Mouse (Mus musculus) heart, postnatal 10 days (tissue): ENCODE measurements around the gene Dcaf8. TPM values are rescaled to one million over a fixed set of nuclear protein-coding genes. Genes with fewer than 3 reads are reported as not detected.
"Not testable (repeated sequence)": the region's sequence is repeated elsewhere in the genome, so short reads cannot be mapped to it uniquely, and the experiment has no call there.

Experiments used
- DNase-seq, 2 experiments: peaks; one replicate each; pipeline ENCODE4 v3.0.0; 2021
- intact Hi-C: fragments of 180-260 bp; cut with DNase I; formaldehyde crosslinking; loops from one replicate; pipeline ENCODE4 v1.15.1; 2025
- total RNA-seq, 2 experiments: library from RNA; stranded (reverse); gene quantifications; 2 replicates each; pipeline ENCODE4 v1.2.3; 2021

The Dcaf8 gene
- total RNA-seq, 2 experiments from 2014 or later: 119 to 130 TPM

GRCm38 (mm10) chr1:172206141-172206917, 58.4 kb downstream of the Dcaf8 start, which contains the start of gene Pea15a:
Gene Pea15a (minus strand): TSS chr1:172206804.
- peak; percentile 87 to 90 for DNase-seq
- intact Hi-C loops: loop anchor here (10.0 kb wide), 1 partner anchor 298 kb away; the partner anchor contains the start of gene Tagln2

GRCm38 (mm10) chr1:172207111-172207584, 59.3 kb downstream of the Dcaf8 start:
- peak in 1 of 2 experiments; percentile 57 for DNase-seq
- intact Hi-C loops: loop anchor here (10.0 kb wide), 1 partner anchor 298 kb away; the partner anchor contains the start of gene Tagln2

GRCm38 (mm10) chr1:172212776-172213175, 64.9 kb downstream of the Dcaf8 start:
- intact Hi-C loops: no loop called here
- no peak for DNase-seq

- intact Hi-C loops: no loop called here
Observed at GRCm38 (mm10) chr1:172213771-172214170, 65.9 kb downstream of the Dcaf8 start.

GRCm38 (mm10) chr1:172214748-172215147, 66.9 kb downstream of the Dcaf8 start:
- intact Hi-C loops: no loop called here
- peak; percentile 82 to 85 for DNase-seq

More at GRCm38 (mm10) chr1:172213771-172214170, 65.9 kb downstream of the Dcaf8 start:
- DNase-seq: peak in 1 of 2 experiments; percentile 20

GRCm38 (mm10) chr1:172217148-172217547, 69.3 kb downstream of the Dcaf8 start:
- DNase-seq: peak; percentile 97 to 98
- intact Hi-C loops: loop anchor here (2.0 kb wide), 2 partner anchors 14 to 44 kb away; no protein-coding TSS in a partner anchor

- DNase-seq: peak in 1 of 2 experiments; percentile 40
- intact Hi-C loops: no loop called here
Observed at GRCm38 (mm10) chr1:172218164-172218910, 70.5 kb downstream of the Dcaf8 start.

GRCm38 (mm10) chr1:172219451-172220406, 71.8 kb downstream of the Dcaf8 start, which contains the start of gene Casq1:
Gene Casq1 (minus strand): TSS chr1:172219868.
- DNase-seq: no peak
- intact Hi-C loops: no loop called here

GRCm38 (mm10) chr1:172220414-172220813, 72.5 kb downstream of the Dcaf8 start:
- DNase-seq: peak; percentile 91 to 92
- intact Hi-C loops: no loop called here

- intact Hi-C loops: loop anchor here (2.0 kb wide), 1 partner anchor 21 kb away; no protein-coding TSS in a partner anchor
- peak in 1 of 2 experiments; percentile 20 for DNase-seq
Observed at GRCm38 (mm10) chr1:172221297-172222063, 73.6 kb downstream of the Dcaf8 start.

- intact Hi-C loops: no loop called here
- no peak for DNase-seq
Observed at GRCm38 (mm10) chr1:172228209-172228608, 80.3 kb downstream of the Dcaf8 start.

GRCm38 (mm10) chr1:172229215-172229614, 81.3 kb downstream of the Dcaf8 start:
- DNase-seq: no peak
- intact Hi-C loops: no loop called here

GRCm38 (mm10) chr1:172240945-172241708, 93.2 kb downstream of the Dcaf8 start:
- intact Hi-C loops: no loop called here
- DNase-seq: no peak

- intact Hi-C loops: loop anchor here (2.0 kb wide), 1 partner anchor 20 kb away; no protein-coding TSS in a partner anchor
- peak; percentile 71 to 74 for DNase-seq
Observed at GRCm38 (mm10) chr1:172242401-172242800, 94.5 kb downstream of the Dcaf8 start.

GRCm38 (mm10) chr1:172243547-172244205, 95.8 kb downstream of the Dcaf8 start:
- intact Hi-C loops: loop anchor here (2.0 kb wide), 1 partner anchor 21 kb away; no protein-coding TSS in a partner anchor
- DNase-seq: peak; percentile 37 to 60

- not testable (repeated sequence) for DNase-seq
Observed at GRCm38 (mm10) chr1:172244645-172245044, 96.8 kb downstream of the Dcaf8 start.

More at GRCm38 (mm10) chr1:172244645-172245044, 96.8 kb downstream of the Dcaf8 start:
- intact Hi-C loops: loop anchor here (5.0 kb wide), 3 partner anchors 63 to 197 kb away; partner anchors contain the start of gene Dcaf8
